Mouse (Mus musculus) ES-E14 (cell line): ENCODE measurements around the gene Ap5z1. TPM values are rescaled to one million over a fixed set of nuclear protein-coding genes. Genes with fewer than 3 reads are reported as not detected.

Experiments used
- DNase-seq: peaks from one replicate; pipeline ENCODE4 v3.0.0-alpha.2; 2013; ENCODE audit warnings: low read depth, low spot score
- H3K27ac ChIP-seq: 2 replicates; pipeline ENCODE4 v1.5.1; 2012; ENCODE audit warnings: low read depth, mild to moderate bottlenecking, low read length, moderate library complexity, mixed read lengths; ENCODE audit not compliant: poor library complexity, insufficient read depth, severe bottlenecking
- H3K36me3 ChIP-seq: 2 replicates; pipeline ENCODE4 v1.6.1; 2012; ENCODE audit warnings: mild to moderate bottlenecking, low read length, moderate library complexity, mixed read lengths; ENCODE audit not compliant: control insufficient read depth, poor library complexity, insufficient read depth, severe bottlenecking
- H3K4me1 ChIP-seq, 2 experiments: fragments of 150-350 bp in 1 of 2; sonication (generic) in 1 of 2; 2 replicates each; pipeline ENCODE4 v1.6.1; 2012; ENCODE audit warnings: low read length in 2 of 2, mild to moderate bottlenecking in 1 of 2, mixed read lengths in 1 of 2; ENCODE audit not compliant: control insufficient read depth in 2 of 2, insufficient read depth in 2 of 2, poor library complexity in 1 of 2
- H3K4me3 ChIP-seq, 2 experiments: fragments of 150-350 bp in 1 of 2; sonication (generic) in 1 of 2; 2 replicates each; pipeline ENCODE4 v1.5.1; 2012; ENCODE audit warnings: low read length in 2 of 2, low read depth in 1 of 2, mild to moderate bottlenecking in 1 of 2, mixed read lengths in 1 of 2; ENCODE audit not compliant: insufficient read depth in 1 of 2, poor library complexity in 1 of 2, severe bottlenecking in 1 of 2
- H3K9ac ChIP-seq: 2 replicates; pipeline ENCODE4 v1.6.1; 2012; ENCODE audit warnings: low read depth, mild to moderate bottlenecking, low read length, mixed read lengths; ENCODE audit not compliant: poor library complexity, insufficient read depth, severe bottlenecking
- H3K9me3 ChIP-seq: fragments of 150-350 bp; sonication (generic); 2 replicates; pipeline ENCODE4 v1.6.1; 2012; ENCODE audit warnings: low read depth, mild to moderate bottlenecking, low read length; ENCODE audit not compliant: control insufficient read depth, insufficient read depth
- CHD2 ChIP-seq: IDR thresholded peaks from 2 replicates; pipeline ENCODE4 v1.6.1; 2014; ENCODE audit warnings: mild to moderate bottlenecking, low read depth, low read length, inconsistent platforms
- HCFC1 ChIP-seq: IDR thresholded peaks from 2 replicates; pipeline ENCODE4 v1.6.1; 2012; ENCODE audit warnings: low read length, inconsistent platforms, borderline replicate concordance; ENCODE audit not compliant: insufficient read depth
- MAFK ChIP-seq: IDR thresholded peaks from 2 replicates; pipeline ENCODE4 v1.6.1; 2014; ENCODE audit warnings: mild to moderate bottlenecking, low read depth, low read length, inconsistent platforms; ENCODE audit not compliant: insufficient read depth
- ZC3H11A ChIP-seq: IDR thresholded peaks from 2 replicates; pipeline ENCODE4 v1.6.1; 2012; ENCODE audit warnings: low read depth, mild to moderate bottlenecking, inconsistent platforms, low read length, borderline replicate concordance
- ZNF384 ChIP-seq: IDR thresholded peaks from 2 replicates; pipeline ENCODE4 v1.6.1; 2012; ENCODE audit warnings: low read depth, low read length, inconsistent platforms
- in situ Hi-C, 2 experiments: fragments of 600-800 bp; cut with MboI; formaldehyde crosslinking; loops; one replicate each; pipeline ENCODE4 v1.15.1; 2025; ENCODE audit warnings: low sequenced_read_pairs in 2 of 2, inconsistent platforms in 1 of 2; ENCODE audit not compliant: unreplicated experiment in 2 of 2
- total RNA-seq: library from RNA; depleted of rRNA; stranded (reverse); fragments of 300-350 nt; gene quantifications from 2 replicates; pipeline ENCODE4 v1.2.3, GENCODE M21; 2012; rRNA removed

The Ap5z1 gene
- 17.4 and 26.3 TPM in 2 replicates for total RNA-seq

DNA sequence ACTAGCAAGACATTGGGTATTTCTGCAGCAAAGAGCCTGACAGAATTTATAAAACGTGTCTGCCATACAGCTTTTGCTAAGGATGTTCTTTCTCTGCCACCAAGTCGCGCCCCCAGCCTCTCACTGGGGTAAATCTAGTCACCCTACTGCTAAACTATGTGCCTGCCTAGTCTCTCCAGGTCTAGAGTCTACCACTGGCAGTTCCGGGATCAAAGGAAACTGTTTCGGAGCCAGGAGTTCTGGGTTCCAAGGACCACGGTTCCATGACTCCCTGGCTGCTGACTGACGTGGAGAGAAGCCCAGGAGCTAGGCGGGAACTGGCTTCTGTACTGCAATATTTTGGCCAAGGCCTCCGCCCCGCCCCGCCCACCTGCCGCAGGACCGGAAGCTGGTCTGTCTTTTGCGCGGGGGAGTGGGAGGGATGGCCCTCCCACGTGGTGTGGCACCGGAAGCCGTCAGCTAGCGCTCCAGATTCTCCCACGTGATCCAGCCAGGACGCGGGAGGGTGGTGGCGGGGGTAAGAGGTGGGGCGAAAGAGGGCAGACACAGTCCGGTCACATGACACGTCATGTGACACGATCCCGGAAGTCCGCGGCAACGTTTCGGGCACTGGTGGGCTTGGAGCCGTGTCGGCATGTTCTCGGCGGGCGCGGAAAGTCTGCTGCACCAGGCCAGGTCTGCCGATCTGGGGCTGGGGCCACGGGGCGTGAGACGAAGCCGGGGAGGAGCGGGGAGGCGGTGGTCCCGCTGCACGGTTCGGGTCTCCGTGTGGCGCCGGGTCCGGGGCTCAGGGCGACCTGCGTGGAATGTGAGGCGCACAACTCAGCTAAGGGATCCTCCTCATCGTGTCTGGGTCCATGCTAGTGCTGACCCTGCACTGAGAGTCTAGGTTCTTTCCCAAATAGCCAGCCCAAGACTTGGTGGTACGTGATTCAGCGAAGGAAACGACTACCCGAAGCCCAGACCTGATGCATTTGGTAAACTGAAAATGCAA, at the start of gene Ap5z1:
Ap5z1 (plus strand) TSS at position 484 of the 994 bp plus-strand sequence.
- Histone ChIP-seq H3K9ac (peak within 1 kb of the TSS; percentile 92), H3K36me3 (peaks cover 21% of the 10 kb centered on the region), H3K4me1 (peaks cover 0 to 3% of the 10 kb centered on the region in 2 experiments; a peak in 3 of 4 replicates), H3K27ac (peak within 1 kb of the TSS; percentile 25; the same call in 1 of the 2 replicates), H3K4me3 (peak within 1 kb of the TSS; percentile 87 to 91), H3K9me3 (no peaks in the 10 kb centered on the region)
- peak; percentile 95 for DNase-seq
- TF ChIP-seq CHD2 = no peak
- TF ChIP-seq ZNF384 = no peak
- peak; percentile 64; the same call in 1 of the 2 replicates for TF ChIP-seq HCFC1
- TF ChIP-seq MAFK = no peak
- no peak for TF ChIP-seq ZC3H11A
- in situ Hi-C loops = no loop called here

DNA sequence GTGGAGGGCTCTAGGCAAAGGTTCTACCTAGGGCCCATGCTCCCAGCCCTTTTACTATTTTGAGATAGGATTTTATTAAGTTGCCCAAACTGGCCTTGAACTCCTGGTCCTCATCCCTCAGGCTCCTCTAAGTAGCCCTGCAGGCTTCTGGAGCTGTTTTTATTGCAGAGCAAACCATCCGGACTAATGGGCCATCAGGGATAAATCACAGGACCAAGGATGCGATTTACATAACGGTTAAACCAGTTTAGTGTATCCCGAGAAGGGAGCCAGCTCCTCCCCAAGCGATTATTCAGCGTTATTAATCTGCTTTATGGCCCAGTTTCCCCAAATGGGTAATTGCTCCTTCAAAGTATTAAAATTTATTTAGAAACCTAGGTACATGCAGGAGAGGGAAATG, 48.3 kb upstream of the Ap5z1 start:
- H3K4me1 ChIP-seq = peaks cover 0 to 28% of the 10 kb centered on the region in 2 experiments; a peak in 2 of 4 replicates
- in situ Hi-C loops = no loop called here
- H3K9me3 ChIP-seq = no peaks in the 10 kb centered on the region
- no peak overlapping the region for H3K27ac ChIP-seq
- no peak overlapping the region for H3K9ac ChIP-seq
- H3K4me3 ChIP-seq = no peak overlapping the region
- no peak for DNase-seq
- H3K36me3 ChIP-seq = peaks cover 19% of the 10 kb centered on the region; the same call in 1 of the 2 replicates
- TF ChIP-seq CHD2 = no peak
- TF ChIP-seq MAFK = no peak
- no peak for TF ChIP-seq ZNF384
- no peak for TF ChIP-seq ZC3H11A
- TF ChIP-seq HCFC1 = no peak

DNA sequence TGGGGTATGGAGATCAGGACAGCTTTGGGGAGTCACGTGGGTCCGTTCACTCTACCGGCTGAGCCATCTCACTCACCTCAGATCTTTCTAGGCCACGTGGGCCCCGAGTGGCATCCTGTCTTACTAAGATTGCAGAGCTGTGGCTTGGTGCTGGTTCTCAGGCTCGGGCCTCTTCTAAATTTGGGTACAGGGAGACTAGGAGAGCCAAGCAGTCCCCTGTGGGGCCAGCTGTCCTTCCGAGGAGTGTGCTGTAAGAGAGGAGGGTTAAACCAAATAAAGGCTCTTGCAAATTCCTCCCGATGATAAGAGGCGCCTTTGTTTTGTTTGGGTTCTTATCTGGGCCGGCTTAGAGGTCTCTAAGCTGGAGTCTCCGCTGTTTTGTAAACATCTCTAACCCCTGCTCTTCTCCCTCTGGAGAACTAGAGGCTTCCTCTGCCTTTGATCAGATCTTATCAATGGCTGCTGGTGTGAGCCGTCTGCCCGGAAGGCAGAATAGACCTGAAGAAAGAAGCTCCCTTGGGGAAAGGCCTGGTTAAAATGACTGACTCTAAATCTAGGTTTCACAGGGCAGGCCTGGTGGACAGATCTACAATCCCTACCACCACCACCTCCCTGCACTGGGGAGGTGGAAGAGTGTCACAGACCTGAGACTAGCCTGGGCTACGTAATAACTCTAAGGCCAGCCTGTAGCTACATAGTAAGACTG, 47.5 kb upstream of the Ap5z1 start:
- in situ Hi-C loops = no loop called here

DNA sequence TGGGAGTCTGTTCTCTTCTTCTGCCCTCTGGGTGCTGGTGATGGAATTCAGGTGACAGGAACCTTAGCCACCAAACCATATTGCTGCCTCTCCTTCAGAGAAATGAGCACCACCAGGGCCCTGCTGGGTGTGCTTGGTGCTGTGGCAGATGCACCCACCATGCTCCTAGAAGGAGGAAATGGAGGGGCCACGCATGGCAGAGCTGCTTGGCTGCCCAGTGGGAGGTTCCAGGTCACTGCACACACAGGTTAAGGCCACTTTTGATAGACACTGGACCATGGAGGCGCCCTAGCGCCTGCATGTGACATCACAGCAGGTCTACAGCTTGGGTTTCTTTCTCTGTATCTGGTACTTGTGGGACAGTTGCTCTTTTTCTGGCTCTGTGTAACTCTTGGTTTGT, 46.6 kb upstream of the Ap5z1 start:
- Histone ChIP-seq H3K9ac (no peak overlapping the region), H3K9me3 (no peaks in the 10 kb centered on the region), H3K4me3 (no peak overlapping the region), H3K4me1 (peaks cover 0 to 26% of the 10 kb centered on the region in 2 experiments; a peak in 2 of 4 replicates), H3K27ac (no peak overlapping the region), H3K36me3 (peaks cover 21% of the 10 kb centered on the region; the same call in 1 of the 2 replicates)
- in situ Hi-C loops = no loop called here
- TF ChIP-seq ZNF384 (no peak), ZC3H11A (no peak), MAFK (no peak), CHD2 (no peak), HCFC1 (no peak)
- DNase-seq = no peak

More for the DNA sequence above, 47.5 kb upstream of the Ap5z1 start:
- Histone ChIP-seq H3K36me3 (peaks cover 21% of the 10 kb centered on the region; the same call in 1 of the 2 replicates), H3K4me1 (peaks cover 0 to 23% of the 10 kb centered on the region in 2 experiments; a peak in 2 of 4 replicates), H3K4me3 (no peak overlapping the region; a peak in 1 of 4 replicates), H3K27ac (no peak overlapping the region), H3K9me3 (no peaks in the 10 kb centered on the region), H3K9ac (no peak overlapping the region)
- no peak for DNase-seq
- no peak for TF ChIP-seq ZNF384
- no peak for TF ChIP-seq CHD2
- no peak for TF ChIP-seq ZC3H11A
